Mouse (Mus musculus) adrenal gland, adult 8-10 months (tissue): Measurements from ENCODE around the gene Esyt3. TPM values are rescaled to one million over a fixed set of nuclear protein-coding genes. Genes with fewer than 3 reads are reported as not detected.
A peak's percentile ranks its signal among the peaks of the same experiment; 100 is the strongest.

Experiments
- DNase-seq: peaks from one replicate; pipeline ENCODE4 v3.0.0; 2022
- total RNA-seq, 4 experiments: library from RNA; stranded (reverse); gene quantifications; 2 replicates each; pipeline ENCODE4 v1.2.4; 2022

Esyt3 gene
- 1 to 10 TPM in 2 of 4 experiments, under 1 TPM in 2; 0.78 to 1.6 (median 1.0) TPM for total RNA-seq

DNA sequence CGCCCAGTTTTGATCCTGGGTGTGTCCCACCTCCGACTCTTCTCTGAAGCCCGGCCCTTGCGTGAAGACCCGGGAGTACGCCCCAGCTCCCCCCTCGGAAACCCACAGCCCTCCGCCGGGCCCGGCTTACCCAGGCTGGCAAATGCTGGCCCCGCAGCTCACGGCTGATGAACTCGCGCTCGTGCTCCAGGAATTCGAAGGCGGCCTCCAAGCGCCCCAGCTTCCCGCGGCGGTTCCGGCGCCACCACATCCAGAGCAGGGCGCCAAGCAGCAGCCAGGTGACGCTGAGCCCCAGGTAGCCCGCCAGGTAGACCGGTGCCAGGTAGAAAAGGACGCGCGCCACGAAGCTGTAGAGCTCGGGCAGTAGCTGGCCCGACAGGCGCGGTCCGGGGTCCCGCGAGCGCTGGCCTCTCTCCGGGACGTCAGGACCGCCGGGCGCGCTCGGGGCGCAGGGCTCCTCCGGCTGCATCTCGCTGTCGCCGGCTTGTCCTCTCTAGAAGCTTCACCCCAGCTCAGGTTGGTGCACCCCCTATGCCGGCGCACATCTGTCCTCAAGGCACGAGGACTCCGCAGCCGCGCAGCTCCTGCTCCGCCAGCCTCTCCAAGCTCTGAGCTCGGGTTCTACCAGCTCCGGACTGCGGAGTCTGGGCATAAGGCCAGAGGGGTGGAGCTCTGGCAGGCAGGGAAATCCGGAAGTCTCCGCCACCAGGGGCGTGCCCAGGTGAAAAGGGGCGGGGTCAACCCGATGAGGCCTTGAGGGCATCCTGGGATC is at the start of gene Esyt3:
TSS of gene Esyt3 (minus strand) at position 637 of the 772 bp plus-strand sequence.
- peak; percentile 25 for DNase-seq

DNA sequence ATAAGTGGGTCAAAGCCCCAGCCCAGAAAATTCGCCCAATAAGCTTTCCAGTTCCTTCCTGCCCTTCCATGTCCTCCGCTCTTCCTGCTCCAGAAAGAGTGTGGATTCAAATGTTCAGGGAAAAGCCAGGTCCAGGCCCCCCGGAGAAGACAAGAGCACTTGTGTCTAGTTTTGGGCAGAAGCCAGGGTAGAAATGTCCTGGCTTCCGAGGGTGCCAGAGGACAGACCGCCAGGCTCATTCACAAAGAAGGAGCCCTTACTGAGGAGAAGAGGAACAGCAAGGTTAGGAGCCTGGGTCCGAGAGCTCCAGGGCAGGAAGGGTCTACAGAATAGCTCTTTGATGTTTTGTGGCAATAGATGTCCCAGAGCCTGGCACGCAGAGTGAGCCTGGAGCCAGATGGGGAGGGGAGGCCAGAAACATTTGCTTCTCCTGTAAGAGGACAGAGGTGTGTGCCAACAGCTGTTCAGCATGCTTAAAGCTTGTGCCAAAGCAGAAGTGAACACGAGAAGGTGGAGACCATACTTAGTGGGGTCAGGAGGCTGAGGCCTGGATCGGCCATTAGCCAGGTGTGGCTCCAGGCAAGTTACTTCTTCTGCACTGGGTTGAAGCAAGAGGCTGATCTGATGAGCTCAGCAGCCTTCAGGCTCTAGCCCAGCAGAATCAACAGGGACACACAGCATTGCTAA is 43.1 kb upstream of the Esyt3 start:
- DNase-seq, result no peak

DNA sequence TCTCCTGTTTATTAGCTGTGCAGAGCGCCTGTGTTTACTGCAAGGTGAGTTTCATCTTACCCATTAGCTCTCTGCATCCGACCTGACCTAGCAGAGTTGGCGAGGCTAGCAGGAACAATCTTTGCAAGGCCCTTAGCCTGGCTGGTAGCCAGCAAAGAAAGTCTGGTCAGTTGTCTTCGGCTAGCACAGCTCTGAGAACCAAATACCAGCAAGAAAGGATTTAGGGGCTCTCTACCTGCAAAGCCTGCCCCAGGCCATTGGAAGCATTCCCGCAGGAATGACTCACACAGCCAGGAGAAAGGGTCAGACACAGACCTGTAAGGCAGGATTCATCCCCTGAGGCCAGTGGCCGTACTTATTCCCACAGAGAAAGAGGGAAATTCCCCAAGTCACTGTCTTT is 42.4 kb upstream of the Esyt3 start:
- peak; percentile 50 for DNase-seq

DNA sequence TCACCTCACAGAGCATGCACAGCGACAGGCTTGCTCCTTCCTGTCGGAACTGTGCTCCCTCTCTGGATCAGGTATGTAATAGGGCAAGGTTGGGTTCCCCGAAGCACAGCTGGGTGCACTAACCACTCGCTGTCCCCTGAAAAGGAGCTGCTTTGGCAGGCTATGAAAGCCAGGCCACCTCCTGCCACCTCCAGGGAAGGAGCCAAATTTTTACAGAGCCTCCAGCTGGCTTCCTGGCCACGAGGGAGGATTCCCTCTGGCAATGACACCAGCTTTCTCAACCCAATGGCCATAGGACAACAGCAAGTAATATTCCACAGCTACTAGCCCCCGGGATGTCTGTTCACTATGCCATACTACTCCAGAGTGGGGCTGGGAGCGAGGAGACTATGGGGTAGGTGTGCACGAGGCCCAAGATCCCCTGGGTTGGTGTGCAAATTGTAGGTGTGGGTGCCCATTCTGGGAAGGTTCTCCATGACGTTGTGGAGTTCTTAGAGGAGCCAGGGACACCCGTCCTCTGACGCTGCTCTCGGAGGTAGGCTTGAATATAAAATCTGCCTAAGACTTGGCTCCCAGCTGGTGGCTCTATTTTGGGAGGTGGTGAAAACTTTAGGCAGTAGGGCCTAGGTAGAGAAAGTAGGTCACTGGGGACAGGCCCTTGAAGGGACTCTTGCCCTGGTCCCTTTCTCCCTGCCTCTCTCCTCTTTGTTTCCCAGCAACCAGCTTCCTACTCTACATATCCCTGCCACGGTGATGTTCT is 38.9 kb upstream of the Esyt3 start:
- no peak for DNase-seq

DNA sequence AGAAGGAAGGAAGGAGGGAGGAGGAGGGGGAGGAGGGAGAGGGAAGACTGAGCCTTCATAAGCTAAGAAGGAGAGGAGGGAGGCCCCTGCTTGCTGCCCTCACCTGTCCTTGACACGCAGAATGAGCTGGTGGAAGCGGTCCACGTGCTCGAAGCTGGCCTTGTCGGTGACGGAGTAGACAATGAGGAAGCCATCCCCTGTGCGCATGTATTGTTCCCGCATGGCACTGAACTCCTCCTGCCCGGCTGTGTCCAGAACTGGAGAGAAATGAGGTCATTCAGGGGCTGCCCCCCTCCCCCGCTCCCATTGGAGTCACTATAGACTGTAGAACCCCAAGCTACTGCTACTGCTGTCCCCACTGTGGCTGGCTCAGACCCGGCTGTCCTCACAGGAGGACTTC is 36.0 kb upstream of the Esyt3 start:
- peak; percentile 87 for DNase-seq

DNA sequence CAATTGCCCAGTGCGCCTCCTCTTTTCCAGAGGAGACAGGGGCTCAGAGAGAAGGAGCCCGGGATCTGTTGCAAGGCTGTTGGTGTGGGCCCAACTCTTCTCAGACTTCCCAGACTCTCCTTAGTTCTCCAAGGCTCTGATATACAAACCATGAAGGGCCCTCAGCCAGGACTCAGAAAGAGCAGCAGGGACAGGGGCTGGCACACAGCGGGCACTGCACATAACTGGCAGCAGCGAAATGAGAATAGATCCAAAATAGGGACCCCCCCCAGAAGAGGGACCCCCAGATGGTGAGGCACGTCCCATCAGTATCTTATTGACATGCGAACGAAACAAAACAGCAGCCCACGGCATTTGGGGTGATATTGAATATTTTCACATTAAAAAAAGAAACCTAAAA is 34.8 kb upstream of the Esyt3 start:
- no peak for DNase-seq

DNA sequence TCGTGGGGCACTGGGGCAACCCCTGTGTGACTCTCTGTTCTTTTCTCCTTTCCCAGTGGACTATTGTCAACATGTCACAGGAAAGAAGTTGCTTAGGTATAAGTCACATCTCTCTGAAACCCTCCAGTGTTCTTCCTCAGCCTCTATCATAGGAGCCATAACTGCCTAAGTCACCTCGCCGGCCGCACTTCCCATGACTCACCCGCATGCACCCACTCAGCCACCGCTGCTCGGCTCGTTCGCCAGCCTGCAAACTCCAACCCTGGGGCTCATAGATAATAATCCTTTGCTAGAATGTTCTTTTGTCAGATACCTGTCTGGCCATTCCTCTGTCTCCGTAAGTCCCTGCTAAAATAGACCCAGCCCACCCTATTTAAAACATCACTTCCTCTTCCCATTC is 33.2 kb upstream of the Esyt3 start:
- no peak for DNase-seq

DNA sequence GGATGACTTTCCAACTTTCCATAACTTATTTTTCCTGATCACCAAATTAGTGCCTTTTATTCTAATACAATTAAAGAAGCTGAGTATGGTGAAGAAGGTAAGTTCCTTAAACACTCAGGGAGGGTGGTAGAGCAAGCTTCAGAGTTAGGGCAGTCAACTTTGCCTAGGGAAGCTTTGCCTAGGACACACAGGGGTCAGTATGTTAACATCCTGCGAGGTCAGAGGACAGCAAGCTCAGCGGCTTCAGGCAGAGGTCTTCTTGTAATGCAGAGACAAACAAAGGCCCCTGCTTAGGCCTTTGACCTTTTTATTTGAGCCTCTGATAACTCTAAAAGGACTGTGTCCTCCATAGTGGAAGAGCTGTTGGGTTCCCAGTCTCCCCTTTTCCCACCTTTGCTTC is 32.4 kb upstream of the Esyt3 start:
- DNase-seq, result no peak

DNA sequence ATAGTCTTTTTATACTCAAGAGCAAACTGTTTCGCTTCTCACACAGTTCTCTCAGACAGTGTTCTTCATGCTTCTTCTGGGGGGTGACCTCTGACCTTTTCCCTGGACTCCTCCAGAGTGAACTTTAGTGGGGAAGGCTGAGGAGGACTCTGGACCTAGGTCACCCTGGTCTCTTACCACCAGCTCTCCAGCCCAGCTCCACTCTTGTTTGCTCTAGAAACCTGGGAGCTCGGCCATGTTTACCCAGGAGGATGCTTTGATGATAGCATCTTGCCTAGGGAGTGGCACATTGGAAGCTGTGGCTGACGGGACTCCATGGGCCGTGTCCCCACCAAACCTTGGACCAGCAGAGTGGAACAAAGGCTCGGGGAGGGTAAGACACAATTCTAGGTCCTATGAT is 31.8 kb upstream of the Esyt3 start:
- no peak for DNase-seq

DNA sequence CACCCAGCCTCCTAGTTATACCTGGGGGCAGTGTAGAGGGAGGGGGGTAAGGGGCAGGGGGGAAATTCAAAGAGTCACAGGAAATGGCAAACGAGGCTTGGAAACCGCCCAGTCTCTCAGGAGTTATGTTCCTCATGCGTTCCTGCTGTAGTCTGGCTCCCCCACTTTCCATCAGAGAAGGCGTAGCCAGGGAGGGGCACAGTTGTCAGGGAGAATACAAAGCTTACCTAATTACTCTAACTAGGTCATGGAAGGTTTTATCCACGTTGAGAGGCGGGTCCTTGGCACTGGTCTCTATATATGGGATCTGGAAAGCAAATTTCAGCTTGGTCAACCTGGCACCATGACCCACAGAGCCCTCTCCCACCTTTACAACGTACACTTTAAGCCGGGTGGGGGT is 31.1 kb upstream of the Esyt3 start:
- DNase-seq, result no peak

DNA sequence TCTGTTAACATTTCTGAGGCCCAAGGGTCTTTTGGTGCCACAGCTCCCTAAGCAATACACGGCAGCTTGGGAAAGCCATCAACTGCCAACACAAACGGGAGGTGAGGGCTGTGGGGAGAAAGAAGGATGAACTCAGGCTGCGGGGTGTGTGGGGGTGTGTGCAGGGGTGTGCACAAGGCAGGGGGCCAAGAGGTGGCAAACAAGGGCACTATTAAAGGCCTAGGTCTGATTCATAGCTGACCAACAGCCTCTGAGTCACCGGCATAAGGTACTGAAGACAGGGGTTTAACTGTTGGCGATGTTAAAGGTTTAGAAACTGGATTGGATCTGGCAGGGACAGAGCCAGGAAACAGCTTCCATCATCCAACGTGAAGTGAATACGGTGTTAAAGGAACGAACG is 30.5 kb upstream of the Esyt3 start:
- peak; percentile 73 for DNase-seq

DNA sequence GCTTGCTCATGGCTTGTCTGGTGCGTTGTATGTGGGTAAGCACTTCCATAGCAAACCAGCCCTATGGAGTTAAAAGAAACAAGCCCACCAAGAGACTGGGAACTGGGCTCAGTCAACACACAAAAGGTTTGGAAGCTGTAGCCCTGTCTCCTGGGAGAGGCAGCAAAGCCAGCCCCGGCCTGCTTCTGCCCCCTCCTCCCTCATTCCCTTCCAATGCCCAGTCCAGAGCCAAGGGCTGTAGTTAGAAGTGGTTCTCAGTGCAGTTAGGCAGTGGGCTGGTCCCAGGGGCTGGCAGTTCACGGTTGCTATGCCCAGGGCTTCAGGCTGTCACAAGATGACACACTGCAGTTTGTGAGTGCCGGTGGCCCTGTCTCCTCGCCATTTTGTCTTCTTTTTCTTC is 29.7 kb upstream of the Esyt3 start:
- DNase-seq, result no peak

DNA sequence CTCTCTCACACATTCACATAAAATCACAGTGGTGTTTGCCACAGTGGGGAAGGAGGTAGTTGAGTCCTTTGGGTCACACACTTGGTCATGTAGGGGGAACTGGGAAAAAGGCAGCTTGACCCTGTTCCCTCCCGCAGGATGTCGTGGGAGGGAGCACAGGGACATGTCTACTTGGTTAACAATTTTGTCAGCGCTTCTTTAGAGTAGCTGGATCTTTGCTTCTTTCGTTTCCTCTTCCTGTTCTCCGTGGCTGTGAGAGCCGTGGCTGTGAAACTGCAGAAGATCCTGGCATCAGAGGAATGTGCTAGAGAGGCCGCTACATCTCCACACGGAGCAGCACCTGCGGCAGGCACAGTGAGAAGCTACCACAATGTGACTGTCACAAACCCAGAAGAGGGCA is 24.2 kb upstream of the Esyt3 start:
- no peak for DNase-seq

DNA sequence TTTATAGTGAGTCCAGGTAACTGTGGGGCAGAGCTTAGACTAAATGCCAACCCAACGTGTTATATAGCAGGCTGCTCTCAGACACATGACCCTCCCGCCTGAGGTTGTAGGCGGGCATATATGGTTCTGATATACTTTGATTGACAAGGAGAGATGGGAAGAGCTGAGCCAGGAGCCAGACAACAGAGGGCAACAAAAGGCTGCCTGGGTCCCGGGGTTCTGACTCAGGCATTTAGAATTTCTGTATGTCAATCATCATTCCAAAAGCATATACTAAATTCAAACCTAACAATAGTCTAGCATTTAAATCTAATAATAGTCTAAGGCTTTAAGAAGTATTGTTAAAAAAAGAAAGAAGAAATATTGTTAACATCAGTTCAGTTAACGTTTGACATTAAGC is 20.8 kb upstream of the Esyt3 start:
- no peak for DNase-seq

DNA sequence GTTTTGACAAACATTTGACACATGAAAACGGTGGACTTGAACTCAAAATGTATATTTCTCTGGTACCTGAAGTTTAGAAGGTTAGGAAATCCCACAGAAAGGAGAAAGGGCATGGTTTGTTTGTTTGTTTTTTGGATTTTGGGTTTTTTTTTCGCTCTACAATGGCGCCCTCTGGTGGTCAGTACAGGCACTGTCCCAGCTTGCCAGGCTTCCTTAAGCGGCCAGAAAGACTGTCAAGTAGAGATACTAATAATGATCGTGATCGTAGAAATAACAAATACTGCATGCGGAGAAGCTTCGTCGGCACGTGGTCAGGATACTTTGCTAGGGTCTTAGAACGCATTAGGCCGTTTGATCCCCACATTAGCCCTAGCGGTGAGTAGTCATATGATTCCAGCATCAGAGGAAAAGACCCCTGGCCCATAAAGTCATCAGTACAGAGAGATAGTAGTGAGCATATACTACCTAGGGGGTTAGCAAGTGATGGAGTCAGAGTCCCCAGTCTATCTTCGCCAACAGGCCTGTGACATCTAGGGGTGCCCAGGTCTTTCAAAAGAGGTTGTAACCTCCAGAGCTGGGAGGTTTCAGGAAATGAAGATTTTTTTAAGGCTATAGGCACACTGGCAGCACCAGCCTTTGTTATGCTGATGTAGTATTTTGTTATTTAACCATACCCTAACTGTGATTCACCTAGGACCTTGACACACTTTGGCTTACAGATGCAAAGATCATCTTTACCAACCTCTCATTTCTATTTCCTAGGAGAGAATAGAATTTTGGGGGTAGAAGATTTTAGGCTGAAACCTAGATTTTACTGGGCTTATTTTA is 18.4 kb upstream of the Esyt3 start:
- DNase-seq, result no peak

DNA sequence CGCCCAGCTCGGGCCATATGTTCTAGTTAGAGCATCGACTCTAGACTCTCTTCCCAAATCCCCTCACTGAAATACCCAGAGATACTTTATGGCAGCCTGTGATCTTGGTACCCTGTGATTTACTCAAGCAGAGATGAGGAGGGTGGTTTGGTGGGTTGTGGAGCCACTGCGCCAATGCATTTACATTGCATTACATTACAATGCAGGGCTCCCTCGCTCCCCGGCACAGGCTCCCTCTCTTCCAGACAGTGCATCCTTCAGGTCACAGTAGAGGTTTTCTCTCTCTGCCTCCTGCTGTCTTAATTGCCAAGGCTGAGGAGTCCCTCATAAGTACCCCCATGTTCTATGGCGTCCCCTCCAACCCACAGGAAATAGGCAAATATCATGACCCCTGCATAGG is 10.1 kb upstream of the Esyt3 start:
- no peak for DNase-seq

DNA sequence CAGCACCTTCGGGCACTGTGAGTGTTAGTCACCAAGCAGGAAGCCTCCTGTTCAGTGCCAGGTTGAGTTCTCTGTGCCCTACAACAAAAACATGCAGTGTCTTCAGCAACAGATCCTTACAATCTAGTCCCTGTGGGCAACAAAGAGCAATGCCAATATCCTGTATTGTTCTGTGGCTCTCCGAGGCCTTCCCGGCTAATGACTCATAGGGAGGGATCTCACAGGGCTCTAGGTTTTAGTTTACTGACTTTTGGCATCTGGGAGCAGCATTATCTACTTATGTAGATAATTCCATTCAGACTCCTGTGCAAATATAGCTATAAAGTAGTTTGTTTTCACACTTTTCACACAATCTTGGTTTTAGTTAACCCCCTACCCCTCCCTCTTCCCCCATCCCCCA is 7.5 kb upstream of the Esyt3 start:
- DNase-seq, result no peak

DNA sequence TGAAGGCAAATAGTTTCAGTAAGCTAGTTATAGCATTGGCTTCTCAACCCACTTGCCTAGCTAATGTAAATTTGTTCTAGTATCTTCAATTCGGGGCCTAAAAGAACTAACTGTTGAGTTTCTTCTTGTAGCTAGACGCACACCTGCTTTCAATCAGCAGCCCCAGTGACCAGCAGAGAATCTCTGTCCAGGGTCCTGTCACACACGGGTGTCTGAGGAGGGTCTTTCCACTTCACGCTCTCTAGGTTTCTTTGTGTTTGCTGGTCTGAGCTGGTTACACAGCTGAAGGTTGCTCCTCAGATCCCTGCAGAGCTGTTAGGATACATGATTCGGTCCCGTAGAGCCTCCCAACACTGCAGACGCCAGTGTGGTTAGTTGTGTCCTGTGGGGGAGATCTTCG is 4.7 kb upstream of the Esyt3 start:
- no peak for DNase-seq

DNA sequence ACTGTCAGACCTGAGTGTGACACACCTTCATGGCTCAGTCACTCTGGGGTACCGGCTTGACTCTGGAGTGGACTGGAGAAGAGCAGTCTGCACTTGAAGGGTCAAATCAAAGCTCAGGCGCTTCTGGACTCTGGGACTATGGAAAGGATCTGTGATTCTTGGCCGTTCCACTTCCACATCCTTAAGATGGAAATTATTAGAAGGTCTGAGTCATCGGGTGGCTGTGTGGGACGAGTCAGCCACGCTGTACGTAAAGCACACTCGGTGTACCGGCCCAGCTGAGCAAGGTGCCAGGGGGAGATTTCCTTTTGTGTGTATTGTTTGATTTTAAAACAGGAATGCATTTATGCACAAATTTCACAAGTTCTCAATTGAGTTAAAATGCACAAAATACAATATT is 3.6 kb upstream of the Esyt3 start:
- DNase-seq, result no peak

DNA sequence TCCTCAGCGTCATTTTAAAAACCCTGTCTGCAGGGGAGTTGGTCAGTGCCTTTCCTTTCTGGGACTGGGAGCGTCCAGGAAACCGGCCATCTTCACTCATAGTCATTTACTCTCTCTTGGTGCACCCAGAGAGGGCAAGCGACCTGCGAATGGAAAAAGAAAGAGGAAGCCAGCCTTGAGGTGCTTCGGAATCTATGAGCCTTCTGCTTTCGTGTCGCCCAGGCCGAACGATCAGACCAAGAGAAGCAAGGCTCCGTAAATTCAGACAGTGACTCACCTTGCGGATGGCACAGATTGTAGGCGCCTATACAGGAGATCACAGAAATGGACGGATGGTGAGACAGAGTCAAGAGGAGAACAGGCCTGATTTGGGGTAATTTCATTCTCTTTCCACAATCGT is 655 bp upstream of the Esyt3 start:
- no peak for DNase-seq

DNA sequence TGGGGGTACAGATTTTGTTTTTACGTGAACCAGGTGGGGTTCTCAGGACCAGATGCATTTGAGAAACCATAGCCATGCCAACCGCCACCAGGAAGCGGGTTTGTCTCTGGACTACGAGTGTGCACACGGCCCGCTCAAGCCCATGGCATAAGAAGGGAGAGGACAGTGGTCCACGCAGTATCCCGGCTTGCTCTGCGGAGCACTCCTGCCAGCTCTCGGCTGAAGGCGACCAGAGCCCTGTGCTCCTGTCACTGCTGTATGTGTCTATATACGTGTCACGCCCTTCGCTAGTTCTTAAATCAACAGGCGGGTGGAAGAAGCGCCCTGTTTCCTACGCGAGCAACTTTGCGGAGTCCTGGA is 816 bp downstream of the Esyt3 start:
- DNase-seq, result no peak

DNA sequence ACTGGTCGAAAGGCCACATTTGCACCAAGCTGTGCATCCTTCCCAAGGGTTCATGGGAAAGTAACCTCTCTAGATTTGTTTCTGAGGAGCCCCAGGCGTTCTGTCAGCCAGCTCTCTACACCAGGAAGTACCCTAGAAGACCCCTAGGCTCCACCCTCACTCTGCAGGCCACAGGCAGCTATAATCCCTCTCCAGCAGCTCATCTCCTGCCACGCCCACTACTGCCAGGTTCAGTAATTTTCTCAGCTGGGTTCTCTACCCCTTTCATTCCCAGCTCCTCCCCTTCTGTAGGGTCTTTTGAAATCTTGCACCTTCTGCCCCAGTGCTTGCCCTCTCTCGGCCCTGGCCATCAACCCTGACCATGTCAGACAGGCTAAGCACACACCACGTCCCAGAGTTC is 2.4 kb downstream of the Esyt3 start:
- DNase-seq, result no peak

DNA sequence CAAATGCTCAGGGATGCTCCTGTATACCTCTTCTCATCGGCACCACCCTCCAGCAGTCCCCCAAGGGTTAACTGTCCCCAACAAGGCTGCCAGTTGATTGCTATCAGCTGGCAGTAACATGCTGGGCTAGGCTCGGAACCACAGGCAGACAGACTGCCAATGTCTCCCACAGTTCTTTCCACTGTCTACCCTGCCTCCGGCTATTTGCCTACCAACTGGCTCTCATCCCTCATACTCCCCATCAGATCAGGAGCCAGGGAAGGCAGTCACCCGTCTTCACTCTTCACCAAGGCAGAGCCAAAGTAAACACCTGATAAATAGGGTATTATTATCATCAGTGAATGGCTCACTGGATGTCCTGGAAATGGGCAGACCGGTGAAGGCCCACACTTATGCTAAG is 3.6 kb downstream of the Esyt3 start:
- DNase-seq, result no peak
